Mouse (Mus musculus): Measurements from ENCODE around the gene Pfkl.

- TF ChIP-seq POLR2A (IDR thresholded peaks at IDR 0.05; ENCODE audit: insufficient read depth, low read depth, low read length): peak; percentile 55
- TF ChIP-seq CTCF (IDR thresholded peaks at IDR 0.05; ENCODE audit: insufficient read depth, low read depth, low read length): peak; percentile 56; the same call in 1 of the 2 replicates
Observed at GRCm38 (mm10) chr10:78009184-78009944, 519 bp downstream of the Pfkl start.

Measured in olfactory bulb, adult 2 months (tissue).